Mouse (Mus musculus): ENCODE measurements around the gene Alg14. TPM values are rescaled to one million over a fixed set of nuclear protein-coding genes. Genes with fewer than 3 reads are reported as not detected.

Gene Alg14
- polyA plus RNA-seq, 1 experiment from 2014 or later: 32.4 TPM

- Histone ChIP-seq H3K4me1 (ENCODE audit: control insufficient read depth, insufficient read depth, low read length) (peaks cover 8% of the 10 kb centered on the region; the same call in 1 of the 2 replicates), H3K27me3 (ENCODE audit: control insufficient read depth, insufficient read depth, low read length) (no peaks in the 10 kb centered on the region), H3K9ac (ENCODE audit: low read length) (no peak overlapping the region), H3K4me2 (ENCODE audit: low read depth, severe bottlenecking) (no peak overlapping the region), H3K27ac (replicated peaks; ENCODE audit: low read depth, low read length) (no peak overlapping the region), H3K4me3 (ENCODE audit: low read depth, low read length) (no peak overlapping the region), H3K36me3 (ENCODE audit: control insufficient read depth, insufficient read depth, low read length) (no peaks in the 10 kb centered on the region), H3K9me3 (ENCODE audit: control insufficient read depth, low read length) (no peaks in the 10 kb centered on the region)
- no peak for ATAC-seq (ENCODE audit: insufficient number of reproducible peaks, low FRiP score, low TSS enrichment, low read depth)
- DNase-seq (ENCODE audit: low spot score): no peak
- WGBS: 96% methylated on average over 12 of the region's 12 CpGs
Measured at GRCm38 (mm10) chr3:121346507-121347267, 55.1 kb downstream of the Alg14 start.

DNA sequence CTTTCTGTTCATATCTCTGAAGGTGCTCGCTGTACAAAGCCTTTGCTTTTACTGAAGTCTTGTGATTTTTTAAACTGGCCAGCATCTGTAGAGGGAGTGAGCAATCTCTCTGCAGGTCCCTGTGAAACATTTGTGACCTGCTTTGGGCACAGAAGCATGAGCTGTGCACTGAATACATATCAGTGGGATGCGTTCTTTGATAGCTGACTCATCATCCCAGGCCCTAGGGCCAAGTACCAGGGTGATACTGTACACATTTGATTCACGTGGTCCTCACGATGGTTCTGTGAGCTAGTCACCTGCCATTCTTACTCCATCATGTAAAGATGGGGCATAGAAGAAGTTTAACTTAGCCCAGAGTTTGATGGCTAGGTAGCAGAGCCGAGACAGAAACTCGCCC is 57.2 kb downstream of the Alg14 start:
- no peak overlapping the region for H3K27ac ChIP-seq (replicated peaks; ENCODE audit: low read depth, low read length)
- peaks cover 8% of the 10 kb centered on the region; the same call in 1 of the 2 replicates for H3K4me1 ChIP-seq (ENCODE audit: control insufficient read depth, insufficient read depth, low read length)
- H3K9ac ChIP-seq (ENCODE audit: low read length): no peak overlapping the region
- H3K4me2 ChIP-seq (ENCODE audit: low read depth, severe bottlenecking): no peak overlapping the region
- WGBS: 91% methylated on average over 6 of the region's 6 CpGs
- DNase-seq (ENCODE audit: low spot score): no peak
- H3K36me3 ChIP-seq (ENCODE audit: control insufficient read depth, insufficient read depth, low read length): no peaks in the 10 kb centered on the region
- H3K27me3 ChIP-seq (ENCODE audit: control insufficient read depth, insufficient read depth, low read length): no peaks in the 10 kb centered on the region
- no peak overlapping the region for H3K4me3 ChIP-seq (ENCODE audit: low read depth, low read length)
- H3K9me3 ChIP-seq (ENCODE audit: control insufficient read depth, low read length): no peaks in the 10 kb centered on the region
- ATAC-seq (ENCODE audit: insufficient number of reproducible peaks, low FRiP score, low TSS enrichment, low read depth): no peak

- Histone ChIP-seq H3K36me3 (ENCODE audit: control insufficient read depth, insufficient read depth, low read length) (no peaks in the 10 kb centered on the region), H3K27me3 (ENCODE audit: control insufficient read depth, insufficient read depth, low read length) (no peaks in the 10 kb centered on the region), H3K4me1 (ENCODE audit: control insufficient read depth, insufficient read depth, low read length) (peaks cover 5% of the 10 kb centered on the region; the same call in 1 of the 2 replicates), H3K27ac (replicated peaks; ENCODE audit: low read depth, low read length) (no peak overlapping the region), H3K9me3 (ENCODE audit: control insufficient read depth, low read length) (no peaks in the 10 kb centered on the region), H3K4me3 (ENCODE audit: low read depth, low read length) (no peak overlapping the region), H3K4me2 (ENCODE audit: low read depth, severe bottlenecking) (no peak overlapping the region), H3K9ac (ENCODE audit: low read length) (no peak overlapping the region)
- 82% methylated on average over 33 of the region's 33 CpGs for WGBS
- DNase-seq (ENCODE audit: low spot score) (no peak), ATAC-seq (ENCODE audit: insufficient number of reproducible peaks, low FRiP score, low TSS enrichment, low read depth) (no peak)
Measured at GRCm38 (mm10) chr3:121349334-121350169, 58.0 kb downstream of the Alg14 start.

- DNase-seq (ENCODE audit: low spot score): no peak
Measured at GRCm38 (mm10) chr3:121351257-121351656, 59.7 kb downstream of the Alg14 start.

DNA sequence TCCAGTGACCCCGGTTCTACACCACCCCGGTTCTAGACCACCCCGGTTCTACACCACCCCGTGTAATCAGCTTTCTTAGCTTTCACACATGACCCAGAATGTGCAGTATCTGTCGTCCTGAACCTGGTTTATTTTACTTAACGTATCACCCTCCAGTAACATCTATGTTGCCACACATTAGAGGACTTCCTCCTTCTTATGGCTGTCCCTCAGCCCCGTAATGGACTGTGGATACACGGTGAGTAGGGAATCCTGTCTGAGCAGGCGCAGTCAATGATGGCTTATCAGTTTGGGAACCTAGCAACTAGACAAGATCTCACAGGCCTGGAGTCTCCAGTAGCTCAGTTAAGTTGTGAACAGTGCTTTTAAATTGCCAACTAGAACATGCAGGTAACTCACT is 62.7 kb downstream of the Alg14 start:
- no peaks in the 10 kb centered on the region for H3K36me3 ChIP-seq (ENCODE audit: control insufficient read depth, insufficient read depth, low read length)
- H3K4me3 ChIP-seq (ENCODE audit: low read depth, low read length): no peak overlapping the region
- H3K4me1 ChIP-seq (ENCODE audit: control insufficient read depth, insufficient read depth, low read length): 0 out of 2 replicates have a peak, but pooled peaks cover 2% of the 10 kb centered on the region
- H3K27ac ChIP-seq (replicated peaks; ENCODE audit: low read depth, low read length): no peak overlapping the region
- H3K4me2 ChIP-seq (ENCODE audit: low read depth, severe bottlenecking): no peak overlapping the region
- 86% methylated on average over 9 of the region's 9 CpGs for WGBS
- no peak overlapping the region for H3K9ac ChIP-seq (ENCODE audit: low read length)
- no peaks in the 10 kb centered on the region for H3K27me3 ChIP-seq (ENCODE audit: control insufficient read depth, insufficient read depth, low read length)
- no peaks in the 10 kb centered on the region for H3K9me3 ChIP-seq (ENCODE audit: control insufficient read depth, low read length)
- ATAC-seq (ENCODE audit: insufficient number of reproducible peaks, low FRiP score, low TSS enrichment, low read depth) (no peak), DNase-seq (ENCODE audit: low spot score) (no peak)

More at GRCm38 (mm10) chr3:121351257-121351656, 59.7 kb downstream of the Alg14 start:
- Histone ChIP-seq H3K4me1 (ENCODE audit: control insufficient read depth, insufficient read depth, low read length) (0 out of 2 replicates have a peak, but pooled peaks cover 2% of the 10 kb centered on the region), H3K36me3 (ENCODE audit: control insufficient read depth, insufficient read depth, low read length) (no peaks in the 10 kb centered on the region), H3K9ac (ENCODE audit: low read length) (no peak overlapping the region), H3K4me2 (ENCODE audit: low read depth, severe bottlenecking) (no peak overlapping the region), H3K27me3 (ENCODE audit: control insufficient read depth, insufficient read depth, low read length) (no peaks in the 10 kb centered on the region), H3K9me3 (ENCODE audit: control insufficient read depth, low read length) (no peaks in the 10 kb centered on the region), H3K27ac (replicated peaks; ENCODE audit: low read depth, low read length) (no peak overlapping the region), H3K4me3 (ENCODE audit: low read depth, low read length) (no peak overlapping the region)
- no peak for ATAC-seq (ENCODE audit: insufficient number of reproducible peaks, low FRiP score, low TSS enrichment, low read depth)
- 87% methylated on average over 6 of the region's 6 CpGs for WGBS

DNA sequence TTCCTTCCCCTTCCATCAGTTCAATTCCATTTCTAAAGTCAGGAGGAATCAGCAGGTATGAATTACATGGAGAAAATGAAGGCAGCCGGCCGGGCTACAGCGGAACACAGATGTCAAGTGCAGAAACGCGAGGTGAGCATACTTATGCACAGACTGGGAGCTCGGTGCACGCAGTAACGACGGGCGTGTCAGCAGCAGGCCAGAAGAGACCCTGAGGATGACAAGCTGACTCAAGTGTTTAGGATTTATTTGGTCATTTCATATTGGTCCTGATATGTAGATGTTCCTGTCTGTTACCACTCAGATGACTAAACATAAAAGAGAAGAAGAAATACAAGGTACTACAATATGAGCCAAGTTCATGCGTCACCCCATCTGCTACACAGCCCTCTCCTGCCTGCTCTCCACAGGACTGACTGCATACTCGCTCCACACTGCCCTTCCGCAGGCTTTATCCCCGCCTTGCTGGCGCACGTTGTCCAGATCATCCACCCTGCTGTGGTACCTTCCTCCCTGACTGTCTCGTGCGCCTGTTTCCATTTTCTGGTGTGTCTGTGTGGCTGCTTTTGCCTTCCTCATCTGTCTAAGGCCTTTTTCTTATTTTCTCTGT is 63.4 kb downstream of the Alg14 start:
- Histone ChIP-seq H3K9me3 (ENCODE audit: control insufficient read depth, low read length) (no peaks in the 10 kb centered on the region), H3K4me2 (ENCODE audit: low read depth, severe bottlenecking) (no peak overlapping the region), H3K27me3 (ENCODE audit: control insufficient read depth, insufficient read depth, low read length) (no peaks in the 10 kb centered on the region), H3K36me3 (ENCODE audit: control insufficient read depth, insufficient read depth, low read length) (no peaks in the 10 kb centered on the region), H3K4me1 (ENCODE audit: control insufficient read depth, insufficient read depth, low read length) (0 out of 2 replicates have a peak, but pooled peaks cover 2% of the 10 kb centered on the region), H3K4me3 (ENCODE audit: low read depth, low read length) (no peak overlapping the region), H3K9ac (ENCODE audit: low read length) (no peak overlapping the region), H3K27ac (replicated peaks; ENCODE audit: low read depth, low read length) (no peak overlapping the region)
- ATAC-seq (ENCODE audit: insufficient number of reproducible peaks, low FRiP score, low TSS enrichment, low read depth) (no peak), DNase-seq (ENCODE audit: low spot score) (no peak)
- WGBS: 84% methylated on average over 18 of the region's 18 CpGs

DNA sequence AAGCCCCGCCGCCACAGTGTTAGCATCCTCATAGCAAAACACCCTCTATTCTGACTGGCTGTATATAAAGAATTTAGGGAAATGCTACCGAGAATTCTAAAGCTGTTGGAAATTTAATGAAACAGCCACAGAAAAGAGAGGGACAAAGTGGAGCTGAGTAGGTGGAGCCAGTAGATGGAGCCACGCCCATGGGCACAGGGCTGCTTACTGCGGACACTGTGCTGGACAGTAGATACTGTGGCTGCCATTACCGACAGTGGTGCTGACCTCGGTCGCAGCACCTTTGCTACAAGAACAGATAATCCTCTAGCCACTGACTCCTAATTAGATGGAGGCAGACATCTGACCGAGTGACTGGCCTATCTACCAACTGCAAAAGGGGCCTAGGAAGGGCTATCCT is 64.0 kb downstream of the Alg14 start:
- no peak overlapping the region for H3K27ac ChIP-seq (replicated peaks; ENCODE audit: low read depth, low read length)
- 90% methylated on average over 9 of the region's 9 CpGs for WGBS
- ATAC-seq (ENCODE audit: insufficient number of reproducible peaks, low FRiP score, low TSS enrichment, low read depth): no peak

DNA sequence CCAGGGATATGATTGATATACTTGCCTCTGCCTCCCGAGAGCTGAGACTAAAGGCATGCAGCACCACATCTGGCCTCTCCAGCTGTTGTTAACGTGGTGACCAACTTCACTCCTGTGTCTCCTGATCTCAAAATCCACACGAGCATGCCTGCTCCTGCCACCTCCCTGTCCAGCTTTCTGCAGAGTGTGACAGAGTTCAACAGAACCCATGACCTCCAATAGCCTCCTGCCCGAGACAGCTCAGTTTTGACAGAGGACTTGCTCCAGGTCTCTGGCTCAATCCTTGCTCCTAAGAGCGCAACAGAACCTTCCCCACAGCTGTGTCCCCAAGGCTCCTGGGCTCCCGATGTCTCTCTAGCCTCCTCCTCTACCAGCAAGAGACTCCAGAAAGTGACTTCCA is 64.5 kb downstream of the Alg14 start:
- H3K4me1 ChIP-seq (ENCODE audit: control insufficient read depth, insufficient read depth, low read length): 0 out of 2 replicates have a peak, but pooled peaks cover 2% of the 10 kb centered on the region
- no peak overlapping the region for H3K4me2 ChIP-seq (ENCODE audit: low read depth, severe bottlenecking)
- ATAC-seq (ENCODE audit: insufficient number of reproducible peaks, low FRiP score, low TSS enrichment, low read depth) (no peak), DNase-seq (ENCODE audit: low spot score) (no peak)
- H3K9ac ChIP-seq (ENCODE audit: low read length): no peak overlapping the region
- no peaks in the 10 kb centered on the region for H3K27me3 ChIP-seq (ENCODE audit: control insufficient read depth, insufficient read depth, low read length)
- no peaks in the 10 kb centered on the region for H3K36me3 ChIP-seq (ENCODE audit: control insufficient read depth, insufficient read depth, low read length)
- H3K9me3 ChIP-seq (ENCODE audit: control insufficient read depth, low read length): no peaks in the 10 kb centered on the region
- WGBS: 68% methylated on average over 6 of the region's 6 CpGs
- H3K4me3 ChIP-seq (ENCODE audit: low read depth, low read length): no peak overlapping the region
- no peak overlapping the region for H3K27ac ChIP-seq (replicated peaks; ENCODE audit: low read depth, low read length)

More for the DNA sequence above, 64.0 kb downstream of the Alg14 start:
- H3K36me3 ChIP-seq (ENCODE audit: control insufficient read depth, insufficient read depth, low read length): no peaks in the 10 kb centered on the region
- no peak for DNase-seq (ENCODE audit: low spot score)
- no peak overlapping the region for H3K9ac ChIP-seq (ENCODE audit: low read length)
- 0 out of 2 replicates have a peak, but pooled peaks cover 2% of the 10 kb centered on the region for H3K4me1 ChIP-seq (ENCODE audit: control insufficient read depth, insufficient read depth, low read length)
- H3K4me3 ChIP-seq (ENCODE audit: low read depth, low read length): no peak overlapping the region
- no peaks in the 10 kb centered on the region for H3K27me3 ChIP-seq (ENCODE audit: control insufficient read depth, insufficient read depth, low read length)
- no peak overlapping the region for H3K4me2 ChIP-seq (ENCODE audit: low read depth, severe bottlenecking)
- H3K9me3 ChIP-seq (ENCODE audit: control insufficient read depth, low read length): no peaks in the 10 kb centered on the region

Data from limb, embryonic 11.5 days (tissue).